Mouse (Mus musculus): ENCODE results near the gene Syt9.

DNA sequence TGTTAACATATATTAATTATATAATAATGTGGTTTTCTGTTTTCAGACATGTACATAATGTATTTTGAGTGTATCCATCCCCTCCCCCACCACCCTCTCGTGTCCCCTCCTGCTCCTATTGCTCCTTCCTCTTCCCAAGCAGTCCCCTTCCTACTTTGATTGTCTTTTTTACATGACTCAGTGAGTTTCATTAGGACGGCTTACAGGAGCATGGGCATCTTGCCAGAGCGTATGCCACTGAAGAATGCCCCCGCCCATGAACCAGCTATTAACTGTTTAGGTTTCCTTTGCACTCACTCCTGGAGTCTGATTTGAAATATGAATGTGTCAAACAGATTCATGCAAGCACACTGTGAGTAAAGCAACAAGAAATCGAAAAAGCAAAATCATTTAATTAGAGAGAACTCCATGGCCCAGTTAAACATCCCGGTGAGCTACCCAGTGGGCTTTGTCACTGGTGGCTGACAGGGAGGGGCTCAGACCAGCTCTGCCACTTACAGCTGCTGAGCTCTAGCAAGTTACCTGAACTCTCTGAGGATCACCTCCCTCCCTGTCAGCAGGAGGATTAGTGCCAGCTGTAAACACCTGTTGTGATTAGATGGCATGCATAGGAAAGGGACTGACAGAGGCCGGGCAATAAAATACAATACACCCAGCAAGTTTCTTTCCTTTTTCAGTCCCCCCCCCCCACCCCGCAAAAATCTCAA lies 146.3 kb downstream of the Syt9 start:
- TF ChIP-seq CTCF (IDR thresholded peaks at IDR 0.05) (no peak), POLR2A (IDR thresholded peaks at IDR 0.05; ENCODE audit: insufficient read depth, low read depth, low read length) (no peak), EP300 (IDR thresholded peaks at IDR 0.05; ENCODE audit: insufficient read depth, low read depth, low read length) (no peak)

Measured in heart, adult 2 months (tissue).